Mouse (Mus musculus) skeletal muscle tissue, adult 2 months (tissue): ENCODE measurements around the gene Plg.

Experiments used
- DNase-seq: peaks from one replicate; pipeline ENCODE4 v3.0.0-alpha.2; 2012; ENCODE audit warnings: low read depth, low spot score

Plg gene

GRCm38 (mm10) chr17:12452862-12453531 is 74.6 kb downstream of the Plg start:
- no peak for DNase-seq

- DNase-seq: no peak
Observed at GRCm38 (mm10) chr17:12453691-12454090, 75.3 kb downstream of the Plg start.

- DNase-seq: peak; percentile 53
Observed at GRCm38 (mm10) chr17:12455143-12455790, 76.9 kb downstream of the Plg start.

- no peak for DNase-seq
Observed at GRCm38 (mm10) chr17:12461168-12461567, 82.8 kb downstream of the Plg start.

GRCm38 (mm10) chr17:12466501-12467000 is 88.1 kb downstream of the Plg start:
- no peak for DNase-seq

GRCm38 (mm10) chr17:12467642-12468041 is 89.2 kb downstream of the Plg start:
- DNase-seq: no peak

GRCm38 (mm10) chr17:12468745-12469144 is 90.3 kb downstream of the Plg start:
- DNase-seq: no peak
